ENCODE assay signal across 20 mouse cellular contexts in genomic region chr3:70957470-70957869, GRCm38 (mm10).
DNase-seq lines count a peak whose midpoint lies in the region; ATAC-seq lines count a peak whose summit lies in the region.
"Had no signal": no experiment of that assay in that cellular context is flagged by ENCODE, and none has a peak within 500 bp of the region (broad histone marks: within the 10 kb centered on the region; RNA-seq: fewer than 3 reads in every experiment).

No protein-coding gene starts in this region.

- no peak overlapping the region for H3K4me2 ChIP-seq in midbrain, embryonic 11.5 days
- no peak overlapping the region for H3K4me2 ChIP-seq in midbrain, embryonic 13.5 days (replicated peaks)
- H3K4me2 ChIP-seq in neural tube, embryonic 14.5 days (ENCODE audit: low read depth, low read length) = no peak overlapping the region
- H3K4me2 ChIP-seq: heart, embryonic 12.5 days; intestine, embryonic 15.5 days; liver, embryonic 11.5 days had no signal

- H3K27me3 ChIP-seq in midbrain, embryonic 11.5 days (ENCODE audit: control insufficient read depth, insufficient read depth, low read length) = no peaks in the 10 kb centered on the region
- H3K27me3 ChIP-seq in midbrain, embryonic 13.5 days = no peaks in the 10 kb centered on the region
- H3K27me3 ChIP-seq in neural tube, embryonic 14.5 days (ENCODE audit: control insufficient read depth, insufficient read depth, low read length) = no peaks in the 10 kb centered on the region
- H3K27me3 ChIP-seq: heart, embryonic 12.5 days; intestine, embryonic 15.5 days had no signal

- H3K36me3 ChIP-seq in midbrain, embryonic 11.5 days (ENCODE audit: control insufficient read depth, insufficient read depth, low read length) = no peaks in the 10 kb centered on the region
- no peaks in the 10 kb centered on the region for H3K36me3 ChIP-seq in midbrain, embryonic 13.5 days
- no peaks in the 10 kb centered on the region for H3K36me3 ChIP-seq in neural tube, embryonic 14.5 days (ENCODE audit: control insufficient read depth, insufficient read depth, low read length)
- H3K36me3 ChIP-seq: heart, embryonic 12.5 days; intestine, embryonic 15.5 days had no signal

- ATAC-seq in midbrain, embryonic 11.5 days (ENCODE audit: low FRiP score) = peak; percentile 38; the same call in 1 of the 2 replicates
- ATAC-seq in midbrain, embryonic 13.5 days = no peak
- ATAC-seq in neural tube, embryonic 14.5 days (ENCODE audit: low read depth) = peak; percentile 75; the same call in 1 of the 2 replicates
- ATAC-seq: intestine, embryonic 15.5 days had no signal

- no peaks in the 10 kb centered on the region for H3K4me1 ChIP-seq in midbrain, embryonic 11.5 days (ENCODE audit: control insufficient read depth, insufficient read depth, low read length)
- no peaks in the 10 kb centered on the region for H3K4me1 ChIP-seq in midbrain, embryonic 13.5 days (replicated peaks)
- H3K4me1 ChIP-seq in neural tube, embryonic 14.5 days (ENCODE audit: control insufficient read depth, insufficient read depth, low read length) = no peaks in the 10 kb centered on the region
- H3K4me1 ChIP-seq: heart, embryonic 12.5 days; intestine, embryonic 15.5 days had no signal

- H3K9me3 ChIP-seq in midbrain, embryonic 11.5 days (ENCODE audit: control insufficient read depth, low read length) = no peaks in the 10 kb centered on the region
- no peaks in the 10 kb centered on the region for H3K9me3 ChIP-seq in midbrain, embryonic 13.5 days
- no peaks in the 10 kb centered on the region for H3K9me3 ChIP-seq in neural tube, embryonic 14.5 days (ENCODE audit: control insufficient read depth, low read length)
- H3K9me3 ChIP-seq: heart, embryonic 12.5 days; intestine, embryonic 15.5 days had no signal

- peak; percentile 1 for DNase-seq in embryo, embryonic 11 days
- DNase-seq in embryo, embryonic 9.5 days (ENCODE audit: extremely low spot score) = no peak
- no peak for DNase-seq in midbrain, embryonic 11.5 days (ENCODE audit: low spot score, missing footprints)
- peak; percentile 3 for DNase-seq in forelimb bud, embryonic 11.5 days (ENCODE audit: low read depth, low spot score)
- DNase-seq in gastrocnemius, postnatal 4 days (ENCODE audit: low spot score in 2 of 2) = no peak
- no peak for DNase-seq in MN1 (ENCODE audit: low spot score)
- DNase-seq: adrenal gland, postnatal 10 days; cerebellum, adult 2 months; gastrocnemius, postnatal 36 days; layer of hippocampus, postnatal 36 days; lung, adult 2 months; lung, postnatal 36 days; thymus, postnatal 36 days had no signal

- H3K9ac ChIP-seq in midbrain, embryonic 11.5 days (ENCODE audit: low read length) = no peak overlapping the region
- H3K9ac ChIP-seq in midbrain, embryonic 13.5 days (replicated peaks) = no peak overlapping the region
- H3K9ac ChIP-seq in neural tube, embryonic 14.5 days (replicated peaks; ENCODE audit: low read depth, low read length) = no peak overlapping the region
- H3K9ac ChIP-seq: heart, embryonic 12.5 days; intestine, embryonic 15.5 days had no signal

- no peak overlapping the region for H3K27ac ChIP-seq in midbrain, embryonic 11.5 days (ENCODE audit: low read depth, low read length)
- H3K27ac ChIP-seq in midbrain, embryonic 13.5 days = no peak overlapping the region
- no peak overlapping the region for H3K27ac ChIP-seq in neural tube, embryonic 14.5 days (ENCODE audit: low read depth, low read length)
- H3K27ac ChIP-seq: intestine, embryonic 15.5 days; kidney, postnatal 0 days had no signal

- H3K4me3 ChIP-seq in midbrain, embryonic 11.5 days (ENCODE audit: low read depth, low read length) = no peak overlapping the region
- H3K4me3 ChIP-seq in midbrain, embryonic 13.5 days (replicated peaks) = no peak overlapping the region
- H3K4me3 ChIP-seq in neural tube, embryonic 14.5 days (ENCODE audit: low read depth, low read length) = no peak overlapping the region
- H3K4me3 ChIP-seq: erythroblast, embryonic 14.5 days; heart, embryonic 12.5 days; intestine, embryonic 15.5 days had no signal

Comparison
In these comparisons a context has a peak if more than half of its experiments do, and no peak if none do; other contexts are left out.
1. DNase-seq: peak in embryo, embryonic 11 days (single experiment) and forelimb bud, embryonic 11.5 days (single experiment); none in embryo, embryonic 9.5 days (single experiment), midbrain, embryonic 11.5 days (single experiment), gastrocnemius, postnatal 4 days (0 of 2) and MN1 (single experiment).